Mouse (Mus musculus) kidney, embryonic 16.5 days (tissue): ENCODE data around the gene Flnc. TPM values are rescaled to one million over a fixed set of nuclear protein-coding genes. Genes with fewer than 3 reads are reported as not detected.

Source experiments
- ATAC-seq: fragments of 200-750 bp; cut with Nextera tagmentation; 2 replicates; pipeline ENCODE4 v1.8.0; 2017; ENCODE audit warnings: moderate TSS enrichment; ENCODE audit not compliant: low FRiP score, low TSS enrichment
- H3K27ac ChIP-seq: fragments of 300-500 bp; sonication (generic); 2 replicates; pipeline ENCODE4 v1.5.1; 2014; ENCODE audit warnings: low read length
- H3K27me3 ChIP-seq: fragments of 300-500 bp; sonication (generic); 2 replicates; pipeline ENCODE4 v1.6.1; 2014; ENCODE audit warnings: low read length, control low read depth, mixed read lengths; ENCODE audit not compliant: insufficient read depth
- H3K36me3 ChIP-seq: fragments of 300-500 bp; sonication (generic); 2 replicates; pipeline ENCODE4 v1.6.1; 2014; ENCODE audit warnings: low read length, control low read depth, mixed read lengths; ENCODE audit not compliant: insufficient read depth
- H3K4me1 ChIP-seq: fragments of 300-500 bp; sonication (generic); 2 replicates; pipeline ENCODE4 v1.6.1; 2014; ENCODE audit warnings: low read length, control low read depth, mixed read lengths; ENCODE audit not compliant: insufficient read depth
- H3K4me2 ChIP-seq: fragments of 300-500 bp; sonication (generic); replicated peaks from 2 replicates; pipeline ENCODE4 v1.6.1; 2014; ENCODE audit warnings: low read depth, low read length
- H3K4me3 ChIP-seq: fragments of 300-500 bp; sonication (generic); 2 replicates; pipeline ENCODE4 v1.5.1; 2014; ENCODE audit warnings: mild to moderate bottlenecking, low read length
- H3K9ac ChIP-seq: fragments of 300-500 bp; sonication (generic); replicated peaks from 2 replicates; pipeline ENCODE4 v1.6.1; 2014; ENCODE audit warnings: low read length
- H3K9me3 ChIP-seq: fragments of 300-500 bp; sonication (generic); 2 replicates; pipeline ENCODE4 v1.6.1; 2016; ENCODE audit warnings: low read length, control low read depth
- WGBS: fragments of 180-500 bp; shearing (Covaris S2); extraction: QIAGEN DNeasy Blood & Tissue Kit; methylation state at CpG from one replicate; pipeline ENCODE4 v1.1.7; 2014; 5-methylcytosine and 5-hydroxymethylcytosine counted together
- polyA plus RNA-seq: library from polyadenylated mRNA; unstranded; fragments of >200 nt; fragmentation: Nextera tagmentation; extraction: Ambion mirVana; gene quantifications from 2 replicates; pipeline ENCODE4 v1.2.1, GENCODE M21; 2015

Flnc gene
- polyA plus RNA-seq, 1 experiment from 2014 or later = 8.0 TPM

DNA sequence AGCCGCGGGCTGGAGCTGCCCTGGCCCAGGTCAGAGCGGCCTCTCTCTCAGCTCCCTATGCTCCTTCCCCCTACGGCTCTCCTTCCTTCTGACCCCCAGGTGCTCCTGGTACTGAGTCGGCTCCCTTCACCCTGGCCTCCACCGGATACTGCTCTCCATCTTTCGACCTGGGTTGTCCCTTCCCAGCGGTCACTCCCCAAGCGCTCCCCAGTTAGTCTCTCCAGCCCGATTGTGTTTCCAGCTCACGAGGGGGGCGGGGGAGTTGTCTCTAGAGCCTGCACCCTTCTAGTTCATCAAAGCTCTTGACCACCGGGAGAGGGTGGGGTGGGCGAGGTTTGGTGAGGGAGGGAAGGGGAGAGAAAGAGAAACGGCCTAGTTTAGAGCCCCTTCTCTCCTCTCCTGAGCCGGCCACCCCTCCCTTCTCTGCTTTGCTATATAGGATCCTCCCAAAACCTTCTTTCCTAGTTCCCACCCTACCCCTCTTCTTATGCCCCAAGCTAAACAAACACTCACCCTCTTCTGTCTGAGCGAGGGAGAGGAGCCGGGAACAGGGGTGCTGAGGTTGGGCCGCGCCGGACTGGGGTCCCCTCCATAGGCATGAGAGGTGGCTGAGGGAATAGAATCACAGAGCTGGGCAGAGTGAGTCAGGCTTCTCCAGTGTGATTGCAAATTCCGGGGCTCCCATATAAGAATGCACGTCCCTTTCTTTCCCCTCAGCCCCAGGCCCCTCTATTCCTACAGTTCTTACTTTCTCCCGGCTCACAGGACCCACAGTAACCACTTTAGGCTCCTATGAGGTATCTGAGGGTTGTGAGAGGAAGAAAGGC lies 36.1 kb upstream of the Flnc start:
- Histone ChIP-seq H3K4me3 (peak overlapping the region; percentile 68), H3K9ac (peak overlapping the region; percentile 75), H3K27ac (peak overlapping the region; percentile 58), H3K9me3 (no peaks in the 10 kb centered on the region), H3K27me3 (peaks cover 8% of the 10 kb centered on the region; the same call in 1 of the 2 replicates), H3K36me3 (no peaks in the 10 kb centered on the region), H3K4me1 (peaks cover 13% of the 10 kb centered on the region), H3K4me2 (peak overlapping the region; percentile 83)
- WGBS = 1% methylated on average over 24 of the region's 24 CpGs
- ATAC-seq = peak; percentile 80

DNA sequence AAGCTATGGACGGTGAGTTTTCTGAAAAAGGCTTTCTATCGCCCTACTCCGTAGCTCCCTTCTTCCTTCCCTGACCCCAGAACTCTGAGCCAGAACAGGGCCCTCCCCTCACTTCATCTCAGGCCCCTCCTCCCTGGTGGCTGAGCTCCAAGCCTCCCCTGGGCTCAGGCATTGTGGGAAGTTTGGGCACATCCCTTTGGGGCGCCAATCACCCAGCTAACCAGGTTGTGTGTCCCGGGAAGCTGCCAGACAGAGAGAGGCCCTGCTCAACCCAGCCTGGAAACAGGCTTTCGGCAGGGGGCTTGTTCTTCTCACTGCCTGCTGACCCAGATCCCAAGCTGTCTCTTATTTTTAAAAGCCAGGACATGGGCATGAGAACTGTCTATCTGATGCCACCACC lies 35.5 kb upstream of the Flnc start:
- H3K4me3 ChIP-seq = peak overlapping the region; percentile 68
- H3K27me3 ChIP-seq = peaks cover 8% of the 10 kb centered on the region; the same call in 1 of the 2 replicates
- peak overlapping the region; percentile 75; the same call in 1 of the 2 replicates for H3K9ac ChIP-seq
- 11% methylated on average over 6 of the region's 6 CpGs for WGBS
- H3K4me1 ChIP-seq = peaks cover 14% of the 10 kb centered on the region
- no peaks in the 10 kb centered on the region for H3K36me3 ChIP-seq
- peak; percentile 24; the same call in 1 of the 2 replicates for ATAC-seq
- H3K9me3 ChIP-seq = no peaks in the 10 kb centered on the region
- H3K27ac ChIP-seq = peak overlapping the region; percentile 58; the same call in 1 of the 2 replicates
- H3K4me2 ChIP-seq = peak overlapping the region; percentile 83

GRCm38 (mm10) chr6:29399851-29400250 lies 33.2 kb upstream of the Flnc start:
- no peak overlapping the region for H3K27ac ChIP-seq
- no peak overlapping the region for H3K9ac ChIP-seq
- H3K4me3 ChIP-seq = no peak overlapping the region
- H3K36me3 ChIP-seq = no peaks in the 10 kb centered on the region
- H3K9me3 ChIP-seq = no peaks in the 10 kb centered on the region
- H3K27me3 ChIP-seq = no peaks in the 10 kb centered on the region
- no peak overlapping the region for H3K4me2 ChIP-seq
- H3K4me1 ChIP-seq = peaks cover 17% of the 10 kb centered on the region
- no peak for ATAC-seq
- WGBS = 92% methylated on average over 4 of the region's 4 CpGs

DNA sequence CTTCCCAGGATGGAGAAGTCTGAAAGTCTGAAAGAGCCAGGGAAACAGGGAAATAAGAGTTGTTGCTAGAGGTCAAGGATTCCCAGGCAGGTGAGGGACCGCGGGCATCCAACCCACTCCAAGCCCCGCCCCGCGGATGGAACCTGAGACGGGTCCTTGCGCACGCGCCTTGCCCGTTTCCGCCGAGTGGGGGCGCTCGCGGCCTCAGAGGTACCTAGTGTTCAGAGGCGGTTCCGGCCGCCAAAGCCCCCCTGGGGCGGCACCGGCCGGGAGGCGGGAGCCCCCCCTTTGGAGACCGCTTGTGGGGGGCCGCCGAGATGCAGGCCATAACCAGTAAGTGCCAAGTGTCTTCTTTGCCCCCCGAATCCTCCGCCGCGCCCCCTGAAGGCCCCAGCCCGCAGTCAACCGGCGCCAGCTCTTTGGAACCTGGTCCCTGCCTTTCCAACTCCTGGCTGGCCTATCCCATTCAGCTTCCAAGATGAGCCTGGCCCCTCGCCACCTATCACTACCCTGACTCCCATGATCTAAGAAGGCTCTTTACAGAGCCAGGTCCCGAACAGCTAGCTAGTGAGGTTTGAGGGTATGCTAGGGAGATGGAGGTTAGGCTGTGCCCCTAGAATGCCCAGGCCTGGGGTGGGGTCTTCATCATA lies 30.2 kb upstream of the Flnc start:
- peak overlapping the region; percentile 20; the same call in 1 of the 2 replicates for H3K4me3 ChIP-seq
- WGBS = 5% methylated on average over 31 of the region's 34 CpGs
- no peaks in the 10 kb centered on the region for H3K9me3 ChIP-seq
- peaks cover 5% of the 10 kb centered on the region; the same call in 1 of the 2 replicates for H3K4me1 ChIP-seq
- no peak overlapping the region for H3K27ac ChIP-seq
- H3K27me3 ChIP-seq = no peaks in the 10 kb centered on the region
- no peak overlapping the region for H3K9ac ChIP-seq
- peak overlapping the region; percentile 43 for H3K4me2 ChIP-seq
- peak; percentile 39 for ATAC-seq
- no peaks in the 10 kb centered on the region for H3K36me3 ChIP-seq

GRCm38 (mm10) chr6:29406412-29406811 lies 26.6 kb upstream of the Flnc start:
- no peak overlapping the region for H3K27ac ChIP-seq

DNA sequence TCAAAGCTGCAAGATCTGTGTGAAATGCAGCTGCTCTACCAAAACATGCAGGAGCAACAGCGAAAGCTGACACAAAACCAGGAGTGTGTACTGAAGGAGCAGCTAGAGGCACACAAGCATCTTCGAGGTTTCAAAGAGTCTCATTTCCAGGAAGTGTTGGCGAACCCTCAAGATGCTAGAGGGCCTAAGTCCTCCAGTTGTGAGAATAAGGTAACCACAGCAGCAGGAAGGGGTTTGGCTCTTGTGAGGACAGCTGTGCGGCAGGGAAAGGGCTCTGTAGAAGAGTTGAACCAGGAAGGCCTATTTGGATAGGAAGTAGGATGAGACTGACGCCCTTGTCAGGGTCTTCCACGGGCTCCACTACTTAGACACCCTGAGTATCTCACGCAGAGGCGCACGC lies 17.6 kb upstream of the Flnc start:
- WGBS = 83% methylated on average over 9 of the region's 9 CpGs
- Histone ChIP-seq H3K27ac (no peak overlapping the region), H3K4me2 (no peak overlapping the region), H3K36me3 (peaks cover 9% of the 10 kb centered on the region; the same call in 1 of the 2 replicates), H3K27me3 (no peaks in the 10 kb centered on the region), H3K9me3 (no peaks in the 10 kb centered on the region), H3K4me3 (no peak overlapping the region), H3K4me1 (no peaks in the 10 kb centered on the region), H3K9ac (no peak overlapping the region)
- no peak for ATAC-seq

More at GRCm38 (mm10) chr6:29406412-29406811, 26.6 kb upstream of the Flnc start:
- Histone ChIP-seq H3K4me2 (no peak overlapping the region), H3K9ac (no peak overlapping the region), H3K4me1 (peaks cover 5% of the 10 kb centered on the region; the same call in 1 of the 2 replicates), H3K9me3 (no peaks in the 10 kb centered on the region), H3K27me3 (no peaks in the 10 kb centered on the region), H3K4me3 (no peak overlapping the region), H3K36me3 (peaks cover 11% of the 10 kb centered on the region)
- WGBS = 74% methylated on average over 6 of the region's 6 CpGs
- no peak for ATAC-seq

DNA sequence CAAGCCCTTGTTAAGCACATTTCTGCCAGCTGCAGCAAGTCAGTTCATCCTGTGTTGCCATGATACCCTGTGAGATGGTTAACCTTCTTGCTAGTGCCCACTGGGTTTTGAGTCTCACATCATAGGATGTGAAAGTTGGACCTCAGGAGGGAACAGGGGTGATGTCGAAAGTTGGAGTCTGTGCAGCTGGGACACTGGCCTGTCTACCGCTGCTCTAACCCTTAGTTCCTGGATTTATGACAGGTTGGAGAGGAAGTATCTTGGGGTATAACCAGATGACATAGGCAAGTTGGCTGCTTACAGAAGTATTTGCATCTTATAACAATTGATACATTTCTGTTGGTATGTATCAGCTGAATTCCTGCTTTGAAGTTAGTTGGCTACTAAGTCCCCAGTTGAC lies 12.5 kb upstream of the Flnc start:
- H3K9ac ChIP-seq = no peak overlapping the region
- 76% methylated on average over 2 of the region's 2 CpGs for WGBS
- no peak overlapping the region for H3K4me2 ChIP-seq
- 0 out of 2 replicates have a peak, but pooled peaks cover 2% of the 10 kb centered on the region for H3K36me3 ChIP-seq
- H3K9me3 ChIP-seq = no peaks in the 10 kb centered on the region
- no peaks in the 10 kb centered on the region for H3K4me1 ChIP-seq
- H3K27ac ChIP-seq = no peak overlapping the region
- H3K27me3 ChIP-seq = no peaks in the 10 kb centered on the region
- no peak for ATAC-seq
- H3K4me3 ChIP-seq = no peak overlapping the region

GRCm38 (mm10) chr6:29425118-29425517 lies 7.9 kb upstream of the Flnc start:
- Histone ChIP-seq H3K4me2 (no peak overlapping the region), H3K9me3 (no peaks in the 10 kb centered on the region), H3K36me3 (no peaks in the 10 kb centered on the region), H3K9ac (no peak overlapping the region), H3K27ac (no peak overlapping the region), H3K4me3 (no peak overlapping the region), H3K4me1 (no peaks in the 10 kb centered on the region), H3K27me3 (no peaks in the 10 kb centered on the region)
- ATAC-seq = no peak
- WGBS = 88% methylated on average over 8 of the region's 8 CpGs

GRCm38 (mm10) chr6:29426331-29426730 lies 6.7 kb upstream of the Flnc start:
- no peaks in the 10 kb centered on the region for H3K9me3 ChIP-seq
- H3K4me3 ChIP-seq = no peak overlapping the region
- H3K27me3 ChIP-seq = no peaks in the 10 kb centered on the region
- ATAC-seq = no peak
- H3K4me2 ChIP-seq = no peak overlapping the region
- 72% methylated on average over 6 of the region's 6 CpGs for WGBS
- no peaks in the 10 kb centered on the region for H3K4me1 ChIP-seq
- no peak overlapping the region for H3K27ac ChIP-seq
- H3K9ac ChIP-seq = no peak overlapping the region
- no peaks in the 10 kb centered on the region for H3K36me3 ChIP-seq
